Mouse (Mus musculus) layer of hippocampus, adult 9-10 months (tissue): ENCODE results near the gene Gm10260.

Experiments
- DNase-seq: peaks from one replicate; pipeline ENCODE4 v3.0.0; 2022; ENCODE audit warnings: low spot score

Gene Gm10260

DNA sequence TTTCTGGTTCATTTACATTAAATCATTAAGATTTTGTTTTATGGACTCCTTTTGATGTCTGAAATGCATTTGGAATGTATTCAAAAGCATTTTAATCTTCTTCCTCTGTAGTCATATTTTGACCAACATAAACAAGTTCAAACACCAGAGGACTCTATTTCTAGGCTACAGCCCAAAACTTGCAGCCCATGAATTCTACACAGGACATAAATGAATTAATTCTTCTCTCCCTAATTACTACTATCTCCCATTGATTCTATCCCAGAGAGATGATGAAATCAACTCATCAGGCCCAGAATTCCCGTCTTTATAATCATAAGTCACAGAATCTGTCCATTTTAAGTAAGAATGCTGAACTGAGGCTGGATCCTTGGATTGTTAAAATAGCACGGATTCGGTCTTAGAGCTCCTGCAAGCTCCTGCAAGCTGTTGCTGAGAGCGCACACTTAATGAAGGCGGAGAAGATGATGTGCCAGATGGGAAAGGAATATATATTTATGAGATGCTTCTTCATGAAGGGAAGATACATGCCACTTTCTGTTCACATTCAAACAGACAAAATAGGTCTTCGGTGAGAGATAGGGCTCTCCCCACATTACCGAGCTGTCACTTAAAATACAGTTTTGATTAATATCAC lies 7.7 kb upstream of the Gm10260 start:
- no peak for DNase-seq

DNA sequence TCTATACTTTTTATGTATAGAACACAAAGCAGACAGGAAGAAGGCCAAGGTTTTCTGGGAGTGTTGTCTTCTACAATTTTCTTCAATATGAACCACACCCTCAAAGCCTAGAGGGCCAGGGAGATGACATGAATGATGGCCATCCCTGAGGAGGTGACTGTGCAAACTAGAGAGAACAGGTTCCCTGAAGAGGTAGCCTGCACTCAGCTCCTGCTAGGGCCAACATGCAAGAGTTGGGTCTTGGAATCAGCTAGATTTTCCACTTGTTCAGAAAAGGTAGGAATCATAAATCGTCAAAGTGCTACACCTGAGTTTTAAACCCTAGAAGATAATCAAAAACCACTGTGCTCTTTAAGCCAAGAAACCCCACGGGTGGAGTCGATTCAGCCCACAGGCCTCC lies 6.2 kb upstream of the Gm10260 start:
- no peak for DNase-seq

DNA sequence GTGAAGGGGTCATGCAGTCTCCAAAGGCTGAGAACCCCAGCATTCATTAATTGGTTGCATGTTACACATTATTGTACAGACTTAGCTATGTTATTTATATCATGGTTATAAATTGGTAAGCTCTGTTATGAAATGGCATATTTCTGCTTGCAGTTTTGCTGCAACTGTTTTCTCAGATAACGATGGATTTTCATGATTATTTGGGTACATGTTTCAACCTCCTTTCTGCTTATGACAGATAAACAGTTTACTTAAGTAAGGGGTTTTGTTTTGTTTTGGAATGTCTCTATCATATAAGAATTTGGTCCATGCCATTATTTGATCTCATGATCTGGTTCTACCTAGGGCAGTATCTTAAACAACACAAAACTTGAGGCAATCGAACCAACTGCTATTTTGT lies 5.5 kb upstream of the Gm10260 start:
- DNase-seq, result no peak

DNA sequence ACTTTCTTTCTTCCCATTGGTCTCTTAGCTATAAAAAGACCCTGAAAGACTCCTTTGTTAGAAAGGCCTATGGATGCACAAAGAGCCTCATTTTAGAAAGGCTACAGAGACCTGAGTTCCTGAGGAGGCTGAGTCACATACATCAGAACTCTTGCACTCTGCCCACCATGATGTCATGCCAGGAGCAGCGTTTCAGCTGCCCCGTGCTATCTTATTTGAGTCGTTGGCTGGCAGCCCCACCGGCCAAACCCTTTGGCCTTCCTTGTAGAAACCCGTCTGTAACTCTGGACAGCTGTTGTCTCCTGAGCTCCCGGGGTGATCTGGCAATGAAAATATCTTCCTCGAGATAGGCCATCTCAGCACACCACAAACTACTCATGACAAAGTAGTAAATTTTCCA lies 3.6 kb upstream of the Gm10260 start:
- DNase-seq, result no peak

DNA sequence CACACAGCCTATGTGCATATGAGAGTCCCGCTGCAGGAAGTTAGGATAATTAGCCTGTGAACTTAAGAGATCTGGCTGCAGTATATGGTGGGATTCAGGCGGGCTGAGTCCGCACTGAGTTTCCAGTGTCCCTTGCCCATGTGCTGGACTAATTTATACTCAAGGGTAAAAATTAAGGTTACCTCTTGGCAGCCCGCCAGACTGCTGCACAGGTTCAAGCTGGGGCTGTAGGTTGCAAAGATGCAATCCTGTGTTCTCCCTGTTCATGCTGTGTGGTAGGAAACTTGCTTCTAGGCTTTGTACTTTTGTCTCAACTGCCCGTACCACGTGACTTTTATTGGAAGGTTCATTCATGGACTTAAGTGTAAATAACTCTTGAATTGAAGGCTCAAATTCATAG lies 3.0 kb upstream of the Gm10260 start:
- no peak for DNase-seq

DNA sequence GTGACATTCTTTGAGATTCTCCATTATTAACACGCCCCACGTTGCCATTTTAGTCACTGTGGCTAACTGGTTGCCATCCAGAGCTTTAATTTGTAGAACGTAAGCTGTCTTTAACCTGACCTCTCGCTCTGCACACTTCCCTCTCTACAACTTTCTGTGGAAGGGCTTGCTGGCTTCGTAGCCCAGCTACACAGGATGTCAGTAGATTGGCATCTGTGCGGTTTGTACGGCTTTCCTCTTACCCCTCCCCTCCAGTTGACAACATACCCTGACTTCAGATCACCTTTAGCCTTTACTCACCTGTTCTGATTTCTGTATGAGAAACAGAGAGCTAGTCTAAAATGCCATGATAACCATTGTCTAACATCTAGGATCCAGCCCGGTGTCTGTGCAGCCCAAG lies 1.7 kb upstream of the Gm10260 start:
- no peak for DNase-seq

DNA sequence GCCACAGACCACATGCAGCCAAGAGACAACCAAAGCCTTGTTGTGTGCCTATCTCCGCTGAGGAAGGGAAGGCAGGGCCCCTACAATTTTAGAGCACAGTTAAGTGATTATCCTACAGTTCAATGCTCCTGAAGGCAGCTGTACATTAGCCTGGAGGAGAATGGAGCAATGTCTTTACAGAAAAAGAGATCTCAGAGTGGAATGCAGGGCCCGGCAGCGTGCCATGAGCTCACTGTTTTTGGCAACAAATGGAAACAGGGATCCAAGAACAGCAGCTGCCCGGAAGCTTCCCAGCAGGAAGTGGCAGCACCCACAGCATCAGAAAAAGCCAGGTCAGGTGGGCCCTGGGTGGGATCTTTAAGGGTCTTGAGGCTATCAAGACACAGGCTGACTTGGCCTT lies 3.4 kb downstream of the Gm10260 start:
- no peak for DNase-seq

DNA sequence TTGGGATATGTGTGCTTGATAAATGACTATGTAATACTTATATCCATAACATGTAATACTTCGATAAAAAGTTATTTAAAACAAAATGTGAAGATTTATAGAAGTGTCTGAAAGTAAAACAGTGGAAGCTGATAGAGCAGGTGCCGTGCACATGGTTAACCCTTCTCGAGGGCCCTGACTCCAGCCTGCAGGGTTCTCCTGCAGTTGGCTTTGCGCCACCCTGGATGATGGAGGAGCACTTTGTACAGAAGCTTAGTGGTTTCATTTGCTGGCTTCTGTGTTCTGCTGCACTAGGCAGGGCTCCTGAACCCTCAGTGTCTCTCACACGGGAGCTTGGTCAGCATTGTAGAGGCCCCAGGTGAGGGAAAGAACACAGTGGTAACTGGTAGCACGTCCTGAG lies 4.3 kb downstream of the Gm10260 start:
- DNase-seq, result no peak

DNA sequence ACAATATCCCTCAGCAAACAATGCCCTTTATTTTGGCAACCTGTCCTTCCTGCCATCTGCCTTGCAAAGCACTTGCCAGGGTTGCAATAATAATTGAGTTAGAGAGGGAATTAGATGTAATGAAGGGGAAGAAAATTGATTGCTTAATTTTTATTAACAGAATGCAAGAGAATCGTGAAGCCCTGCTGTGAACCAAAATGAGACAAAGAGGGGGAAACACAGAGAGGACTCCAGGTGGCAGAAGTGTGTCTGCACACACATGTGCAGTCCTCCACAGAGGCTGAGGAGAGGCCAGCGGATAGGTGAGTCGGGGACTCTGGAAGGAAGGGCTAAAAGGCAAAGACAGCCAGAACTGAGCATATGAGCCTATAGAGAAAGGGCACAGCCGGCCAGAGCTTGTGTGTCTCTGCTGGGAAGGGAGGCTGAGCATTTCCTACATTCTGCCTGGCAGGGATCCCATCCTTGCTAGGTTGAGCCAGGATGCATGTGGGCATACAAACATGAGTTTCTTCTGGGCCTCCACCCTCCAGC lies 9.5 kb downstream of the Gm10260 start:
- no peak for DNase-seq

DNA sequence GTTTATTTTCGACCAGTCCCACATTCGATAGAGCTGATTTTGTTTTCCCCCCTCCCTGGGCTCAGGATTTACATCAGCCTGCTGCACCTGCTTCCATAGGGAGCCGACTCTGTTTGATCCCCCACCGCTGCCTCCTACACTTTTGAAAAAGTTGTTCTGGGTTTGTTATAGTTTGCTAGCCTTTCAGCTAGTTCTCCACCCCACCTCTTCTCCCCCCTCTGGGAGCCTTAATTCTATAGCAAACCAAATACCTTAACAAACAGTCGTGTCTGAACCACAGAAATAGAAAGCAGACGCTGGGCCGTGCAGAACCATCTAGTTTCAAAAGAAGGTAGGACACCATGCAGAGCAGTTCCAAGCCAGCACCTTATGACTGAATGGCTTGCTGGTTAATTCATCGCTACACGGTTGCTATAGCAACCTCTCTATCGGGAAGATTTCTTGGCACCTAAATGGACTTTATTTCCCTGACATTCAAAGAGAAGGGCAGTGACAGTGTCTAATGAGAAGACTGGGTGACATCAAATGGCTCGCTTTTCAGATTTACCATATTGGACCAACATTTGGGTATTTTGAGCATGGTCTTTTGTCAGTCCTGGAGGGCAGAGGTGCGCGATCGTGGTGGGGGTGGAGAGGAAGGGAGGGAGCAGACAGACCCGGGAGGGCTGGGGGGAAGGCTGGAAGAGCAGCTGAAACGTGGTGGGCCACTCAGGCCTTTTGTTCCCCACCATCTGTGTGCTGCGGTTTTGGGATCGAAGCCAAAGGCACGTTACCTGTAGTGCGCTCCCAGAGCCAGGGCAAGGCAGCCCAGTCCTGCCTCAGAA lies 13.2 kb downstream of the Gm10260 start:
- no peak for DNase-seq

DNA sequence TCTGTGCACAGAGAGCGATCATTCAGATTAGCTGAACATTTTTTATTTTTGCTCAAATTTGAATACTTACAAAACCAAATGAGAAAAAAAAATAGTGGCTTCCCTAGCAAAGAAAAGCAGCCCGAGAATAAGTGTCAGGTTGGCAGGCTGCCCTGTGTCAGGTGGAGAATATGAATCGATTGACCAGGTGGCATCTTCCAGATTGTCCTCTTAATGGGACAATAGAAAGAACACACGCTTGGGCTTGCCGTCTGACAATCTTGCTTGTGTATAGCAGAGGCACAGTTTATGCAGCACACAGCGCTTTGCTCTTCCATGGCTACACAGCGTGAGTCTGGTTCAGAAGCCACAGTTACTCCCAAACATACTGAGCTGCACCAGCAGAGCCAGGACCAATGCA lies 15.8 kb downstream of the Gm10260 start:
- DNase-seq, result no peak

DNA sequence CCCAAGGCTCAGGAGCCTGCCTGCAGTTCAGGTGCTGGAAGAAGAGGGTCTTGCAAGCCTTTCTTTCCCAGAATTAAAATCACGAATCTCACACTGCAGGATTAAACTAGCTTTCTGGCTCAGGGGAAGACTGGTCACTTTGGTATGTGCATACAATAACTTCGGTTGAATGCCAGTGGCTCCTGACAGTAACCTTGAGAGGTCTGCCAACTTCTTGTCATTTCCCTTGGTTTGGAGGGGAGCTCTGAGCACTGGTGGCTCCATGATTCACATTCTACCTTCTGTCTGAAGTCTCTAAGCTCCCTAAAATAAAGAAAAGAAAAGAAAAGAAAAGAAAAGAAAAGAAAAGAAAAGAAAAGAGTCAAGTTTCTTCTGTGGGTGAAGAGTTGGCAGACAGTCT lies 16.4 kb downstream of the Gm10260 start:
- no peak for DNase-seq

DNA sequence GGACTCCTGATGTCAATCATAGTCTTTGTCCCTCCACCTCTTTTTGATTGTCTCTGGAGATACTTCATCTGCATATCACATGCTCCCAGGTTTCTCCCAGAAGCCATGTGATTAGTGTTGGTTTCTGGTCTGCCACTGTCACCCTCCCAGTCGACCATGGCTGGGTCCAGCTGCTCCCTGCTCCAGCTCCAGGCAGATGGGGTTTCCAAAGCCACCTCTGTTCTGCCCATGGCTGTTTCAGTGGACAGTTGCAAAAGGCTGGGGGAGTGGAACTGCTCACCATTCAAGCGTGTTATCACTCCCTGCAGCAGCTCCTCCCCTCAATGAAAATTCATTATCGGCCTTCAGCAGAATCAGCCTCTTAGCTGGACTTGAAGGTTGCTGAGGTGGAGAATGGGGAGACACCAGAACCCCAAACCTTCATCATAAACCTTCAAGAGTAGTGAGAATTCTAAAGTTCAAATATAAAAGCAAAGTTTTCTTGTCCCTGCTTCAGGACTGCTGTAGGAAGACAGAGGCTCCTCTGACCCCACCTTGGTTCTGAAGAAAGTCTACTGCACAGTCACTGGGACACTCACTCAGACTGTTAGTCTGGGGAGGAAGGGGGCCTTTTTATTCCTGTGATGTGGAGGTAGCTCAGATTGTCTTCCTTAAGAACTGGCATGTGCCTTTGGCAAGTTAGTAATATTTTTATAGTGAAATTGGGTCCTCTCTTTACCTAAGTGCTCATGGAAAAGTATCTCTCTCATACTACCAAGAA lies 17.0 kb downstream of the Gm10260 start:
- DNase-seq, result no peak

DNA sequence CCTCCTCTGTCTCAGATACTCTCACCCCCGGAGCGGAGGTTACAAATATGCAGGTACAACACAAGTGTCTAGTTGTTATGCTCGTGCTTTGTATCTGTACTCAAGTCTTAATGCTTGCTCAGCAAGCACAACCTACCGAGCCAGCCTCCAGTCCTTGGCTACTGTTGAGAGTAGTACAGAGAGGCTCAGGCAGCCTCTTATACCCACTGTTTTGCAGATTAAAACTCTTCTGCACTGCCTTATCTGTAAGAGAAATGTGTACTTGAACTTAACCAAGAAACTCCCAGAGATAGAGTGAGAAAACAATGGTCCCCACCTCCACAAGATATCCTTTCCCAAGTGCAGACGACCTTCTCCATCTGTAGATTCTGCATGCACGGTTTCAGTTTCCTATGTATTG lies 24.5 kb downstream of the Gm10260 start:
- no peak for DNase-seq

DNA sequence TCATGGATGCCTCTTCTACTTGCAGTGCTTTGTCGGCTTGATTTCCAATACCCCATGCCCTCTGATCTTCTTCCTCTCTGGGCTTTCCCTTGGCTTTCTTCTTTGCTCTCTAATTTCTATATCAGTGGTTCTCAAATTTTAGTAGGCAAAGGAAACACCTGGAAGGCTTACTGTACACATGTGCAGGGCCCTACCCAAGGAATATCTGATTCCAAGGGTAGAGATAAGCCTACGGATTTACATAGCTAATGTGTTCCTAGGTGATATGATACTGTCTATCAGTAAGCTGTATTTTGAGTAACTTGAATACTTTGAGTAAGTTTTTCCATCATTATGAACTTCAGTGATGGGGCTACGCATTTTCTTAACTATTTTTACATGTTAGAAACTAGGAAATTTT lies 25.7 kb downstream of the Gm10260 start:
- no peak for DNase-seq

DNA sequence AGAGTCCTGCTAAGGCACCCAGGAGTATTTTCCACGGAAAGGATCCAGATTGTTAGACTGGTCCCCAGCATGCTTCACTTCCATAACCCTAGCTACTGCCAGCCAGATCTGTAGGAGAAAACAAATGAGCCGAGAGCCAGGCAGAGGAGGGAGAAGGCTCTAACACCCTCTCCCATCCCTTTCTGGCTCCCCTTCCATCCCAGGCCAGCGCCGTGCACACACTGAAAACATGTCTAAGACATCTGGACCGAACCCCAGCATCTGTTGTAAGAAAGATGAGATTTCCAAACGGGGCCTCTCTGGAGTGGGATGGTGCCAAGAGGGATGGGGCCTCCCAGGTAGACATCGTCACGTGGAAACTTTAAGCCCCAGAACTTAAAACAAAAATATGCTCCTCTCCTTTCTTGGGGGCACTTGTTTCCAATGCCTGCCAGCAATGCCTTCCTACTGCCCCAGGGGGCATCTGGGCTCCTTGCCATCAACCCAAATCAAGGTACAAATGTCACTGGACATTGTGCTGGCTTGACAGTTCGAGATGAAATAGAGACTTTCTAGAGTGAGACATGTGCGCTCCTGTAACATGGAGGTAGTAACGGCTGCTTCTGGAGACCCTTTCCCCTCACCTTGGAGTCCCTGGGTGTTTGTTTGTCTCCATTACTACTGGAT lies 35.1 kb downstream of the Gm10260 start:
- no peak for DNase-seq

DNA sequence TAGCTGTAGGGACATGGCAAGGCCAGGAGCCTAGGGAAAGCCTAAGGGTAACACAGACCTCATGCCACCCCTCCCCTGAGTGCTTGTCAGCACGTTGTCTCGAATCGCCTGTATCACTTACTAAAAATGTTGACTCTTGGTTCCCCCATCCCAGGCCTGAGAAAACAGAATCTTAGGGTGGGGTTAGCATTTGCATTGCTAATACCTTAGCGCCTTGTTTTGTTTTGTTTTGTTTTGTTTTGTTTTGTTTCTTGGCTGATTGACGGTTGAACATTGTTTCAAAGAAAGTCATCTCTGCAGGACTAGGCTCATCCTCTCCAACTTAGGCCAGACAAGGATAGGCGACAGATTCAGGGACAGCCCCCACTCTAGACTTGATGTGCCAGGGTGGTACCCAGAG lies 35.9 kb downstream of the Gm10260 start:
- DNase-seq, result no peak

DNA sequence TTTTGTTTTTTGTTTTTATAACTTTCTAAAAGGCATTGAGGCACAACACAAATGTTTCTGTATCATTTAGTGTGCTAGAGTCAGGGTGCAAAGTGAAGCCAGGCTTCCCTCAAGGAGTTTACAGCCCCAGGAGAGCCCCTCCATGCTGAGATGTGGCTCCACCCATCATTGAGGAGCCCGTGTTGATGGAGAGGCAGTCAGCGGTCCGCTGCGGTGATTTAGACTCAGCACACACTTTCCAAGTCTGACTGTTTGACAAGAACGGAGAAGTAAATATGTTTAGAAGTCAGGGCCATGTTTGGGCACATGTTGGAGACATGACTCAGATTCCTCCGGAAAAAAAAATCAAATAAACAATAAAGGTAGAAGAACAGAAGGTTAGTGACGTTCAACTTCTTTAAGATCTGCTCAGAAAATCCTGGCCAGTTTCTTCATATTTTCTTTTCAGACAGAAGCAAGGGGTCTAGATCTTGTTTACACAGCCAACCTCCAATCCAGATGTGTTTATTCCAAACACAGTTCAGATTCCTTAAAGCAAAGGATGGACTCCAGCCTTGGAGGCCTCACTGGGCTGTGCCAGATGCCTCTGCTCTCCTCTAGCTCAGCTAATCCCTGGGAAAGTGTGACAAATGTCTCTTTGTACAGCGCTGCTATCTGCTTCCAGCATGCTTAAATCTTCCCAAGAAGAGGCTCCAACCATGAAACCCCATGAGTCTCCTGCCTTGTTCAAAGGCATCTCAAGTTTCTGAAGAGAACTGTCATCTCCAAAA lies 47.7 kb downstream of the Gm10260 start:
- no peak for DNase-seq

DNA sequence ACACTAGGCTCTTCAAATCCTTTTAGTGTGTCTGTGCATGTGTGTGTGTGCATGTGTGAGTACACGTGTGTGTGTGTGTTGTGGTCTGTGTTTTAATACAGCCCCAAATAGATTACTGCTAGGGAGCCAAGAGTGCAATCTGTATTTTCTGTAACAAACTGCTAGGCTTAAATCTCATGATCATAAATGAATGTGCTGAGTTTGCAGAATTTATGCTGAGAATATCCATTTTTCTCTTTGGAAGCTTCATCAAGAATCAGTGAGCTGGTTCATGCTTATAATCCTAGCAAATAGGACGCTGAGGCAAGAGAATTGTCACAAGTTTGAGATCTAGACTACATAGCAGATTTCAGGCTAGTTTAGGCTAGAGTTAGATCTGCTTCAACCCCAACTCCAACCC lies 48.9 kb downstream of the Gm10260 start:
- DNase-seq, result no peak
